9 mouse cellular contexts compared by ENCODE assay signal in genomic region chrX:6172136-6172822, GRCm38 (mm10). TPM values are rescaled to one million over a fixed set of nuclear protein-coding genes. Genes with fewer than 3 reads are reported as not detected.
DNase-seq lines count a peak whose midpoint lies in the region; ATAC-seq and TF ChIP-seq lines count a peak whose summit lies in the region.
"Not testable (repeated sequence)": the region's sequence is repeated elsewhere in the genome, so short reads cannot be mapped to it uniquely, and the experiment has no call there.
"Had no signal": no experiment of that assay in that cellular context is flagged by ENCODE, and none has a peak within 500 bp of the region (broad histone marks: within the 10 kb centered on the region; RNA-seq: fewer than 3 reads in every experiment).

No protein-coding gene starts in this region.

- not testable (repeated sequence) for DNase-seq in embryonic facial prominence, embryonic 14.5 days (ENCODE audit: low spot score); left cerebral cortex, adult 2 months (ENCODE audit: extremely low spot score in 1 of 2, low spot score in 2 of 2)

- intact Hi-C loops in left cerebral cortex, adult 2 months (cut with DNase I), result not testable (repeated sequence)

- no CpG with 5 or more reads among the region's 64 CpGs for WGBS in embryonic facial prominence, embryonic 14.5 days
- WGBS in heart, embryonic 11.5 days (ENCODE audit: insufficient replicate concordance), result 11% methylated on average over 11 of the region's 64 CpGs
- 0% methylated on average over 7 of the region's 64 CpGs for WGBS in hindbrain, embryonic 16.5 days
- 25% methylated on average over 16 of the region's 64 CpGs for WGBS in neural tube, embryonic 15.5 days

- H3K9ac ChIP-seq in embryonic facial prominence, embryonic 14.5 days (ENCODE audit: low read depth, low read length); heart, embryonic 11.5 days (ENCODE audit: low read depth, low read length); neural tube, embryonic 15.5 days (replicated peaks): not testable (repeated sequence)
- H3K9ac ChIP-seq in hindbrain, embryonic 16.5 days (ENCODE audit: low read depth, low read length), result peak overlapping the region; percentile 38; the same call in 1 of the 2 replicates

- not testable (repeated sequence) for H3K27me3 ChIP-seq in embryonic facial prominence, embryonic 14.5 days (replicated peaks; ENCODE audit: control insufficient read depth, insufficient read depth, low read length); heart, embryonic 11.5 days (ENCODE audit: control insufficient read depth, insufficient read depth, low read length); hindbrain, embryonic 16.5 days (replicated peaks; ENCODE audit: control insufficient read depth, insufficient read depth, low read length); neural tube, embryonic 15.5 days (replicated peaks)

- peak; percentile 56 for ATAC-seq in cerebellum, adult (ENCODE audit: insufficient number of reproducible peaks, low FRiP score, low TSS enrichment)
- peak; percentile 55 for ATAC-seq in embryonic facial prominence, embryonic 14.5 days (ENCODE audit: low read depth)
- ATAC-seq in heart, embryonic 11.5 days (replicated peaks; ENCODE audit: insufficient number of reproducible peaks, low FRiP score, low TSS enrichment), result peak; percentile 33
- ATAC-seq in hindbrain, embryonic 16.5 days, result peak; percentile 66
- ATAC-seq in megakaryocyte progenitor cell, adult 5-6 weeks (replicated peaks; ENCODE audit: poor library complexity), result peak; percentile 31; the same call in 1 of the 2 replicates
- peak; percentile 74 for ATAC-seq in neural tube, embryonic 15.5 days (ENCODE audit: low FRiP score)

- not testable (repeated sequence) for H3K9me3 ChIP-seq in embryonic facial prominence, embryonic 14.5 days (ENCODE audit: control insufficient read depth, low read length); heart, embryonic 11.5 days (replicated peaks; ENCODE audit: control insufficient read depth, low read length); hindbrain, embryonic 16.5 days (ENCODE audit: control insufficient read depth, low read length); neural tube, embryonic 15.5 days (replicated peaks)

- peak overlapping the region; percentile 44 for H3K4me2 ChIP-seq in embryonic facial prominence, embryonic 14.5 days (ENCODE audit: low read depth, low read length)
- peak overlapping the region; percentile 52 for H3K4me2 ChIP-seq in heart, embryonic 11.5 days
- H3K4me2 ChIP-seq in hindbrain, embryonic 16.5 days (ENCODE audit: low read length), result not testable (repeated sequence)
- H3K4me2 ChIP-seq in neural tube, embryonic 15.5 days, result peak overlapping the region; percentile 51

- H3K27ac ChIP-seq in embryonic facial prominence, embryonic 14.5 days (replicated peaks; ENCODE audit: low read depth, low read length); heart, embryonic 11.5 days (ENCODE audit: low read depth, low read length); hindbrain, embryonic 16.5 days (ENCODE audit: low read depth, low read length); left cerebral cortex, adult 2 months: not testable (repeated sequence)
- peak overlapping the region; percentile 78 for H3K27ac ChIP-seq in neural tube, embryonic 15.5 days (replicated peaks)

- H3K4me1 ChIP-seq in embryonic facial prominence, embryonic 14.5 days (ENCODE audit: control insufficient read depth, insufficient read depth, low read length); heart, embryonic 11.5 days (ENCODE audit: control insufficient read depth, insufficient read depth, low read length); hindbrain, embryonic 16.5 days (ENCODE audit: control insufficient read depth, insufficient read depth, low read depth, low read length); neural tube, embryonic 15.5 days: not testable (repeated sequence)

- H3K4me3 ChIP-seq in embryonic facial prominence, embryonic 14.5 days (ENCODE audit: low read depth, low read length), result peak overlapping the region; percentile 28
- peak overlapping the region; percentile 30 for H3K4me3 ChIP-seq in heart, embryonic 11.5 days (ENCODE audit: low read depth, low read length)
- peak overlapping the region; percentile 42 for H3K4me3 ChIP-seq in hindbrain, embryonic 16.5 days (ENCODE audit: low read length)
- H3K4me3 ChIP-seq in left cerebral cortex, adult 2 months, result 0 out of 2 replicates have a peak overlapping the region, but pooled peaks have one; percentile 23
- peak overlapping the region; percentile 38 for H3K4me3 ChIP-seq in neural tube, embryonic 15.5 days (replicated peaks)

- not testable (repeated sequence) for H3K36me3 ChIP-seq in embryonic facial prominence, embryonic 14.5 days (ENCODE audit: control insufficient read depth, insufficient read depth, low read length); heart, embryonic 11.5 days (ENCODE audit: control insufficient read depth, insufficient read depth, low read length); hindbrain, embryonic 16.5 days (ENCODE audit: control insufficient read depth, insufficient read depth, low read length); neural tube, embryonic 15.5 days

- not testable (repeated sequence) for TF ChIP-seq CTCF in left cerebral cortex, adult 2 months (IDR thresholded peaks at IDR 0.05)

RNA-seq across cellular contexts. Expression of gene Nudt10, which starts 0.5 kb away (rescaled TPM):
- 4.8 and 6.8 TPM in 2 replicates for polyA plus RNA-seq in embryonic facial prominence, embryonic 14.5 days (2014; fragmentation: Nextera tagmentation; extraction: Ambion mirVana)
- 6.4 and 6.6 TPM in 2 replicates for polyA plus RNA-seq in heart, embryonic 11.5 days (2014; fragmentation: Nextera tagmentation; extraction: Ambion mirVana)
- polyA plus RNA-seq in hindbrain, embryonic 16.5 days (2015; fragmentation: Nextera tagmentation; extraction: Ambion mirVana), result 44.2 and 45.1 TPM in 2 replicates
- 10 to 100 TPM; 26.3 TPM for total RNA-seq in left cerebral cortex, adult 2 months (2021)
- not detected in 2 replicates for total RNA-seq in megakaryocyte progenitor cell, adult 5-6 weeks (2015)
- total RNA-seq in megakaryocyte progenitor cell, adult 5-6 weeks (2017), result not detected in 2 replicates
- 42.9 and 55.9 TPM in 2 replicates for polyA plus RNA-seq in neural tube, embryonic 15.5 days (2015; fragmentation: Nextera tagmentation; extraction: Ambion mirVana)
- total RNA-seq: CH12.LX had no signal
- polyA plus RNA-seq: activated CD4-positive, CD25-positive, alpha-beta regulatory T cell, adult 4 months had no signal
